Mouse (Mus musculus): ENCODE data around the gene Fos.
A peak's percentile ranks its signal among the peaks of the same experiment; 100 is the strongest.

Gene Fos

DNA sequence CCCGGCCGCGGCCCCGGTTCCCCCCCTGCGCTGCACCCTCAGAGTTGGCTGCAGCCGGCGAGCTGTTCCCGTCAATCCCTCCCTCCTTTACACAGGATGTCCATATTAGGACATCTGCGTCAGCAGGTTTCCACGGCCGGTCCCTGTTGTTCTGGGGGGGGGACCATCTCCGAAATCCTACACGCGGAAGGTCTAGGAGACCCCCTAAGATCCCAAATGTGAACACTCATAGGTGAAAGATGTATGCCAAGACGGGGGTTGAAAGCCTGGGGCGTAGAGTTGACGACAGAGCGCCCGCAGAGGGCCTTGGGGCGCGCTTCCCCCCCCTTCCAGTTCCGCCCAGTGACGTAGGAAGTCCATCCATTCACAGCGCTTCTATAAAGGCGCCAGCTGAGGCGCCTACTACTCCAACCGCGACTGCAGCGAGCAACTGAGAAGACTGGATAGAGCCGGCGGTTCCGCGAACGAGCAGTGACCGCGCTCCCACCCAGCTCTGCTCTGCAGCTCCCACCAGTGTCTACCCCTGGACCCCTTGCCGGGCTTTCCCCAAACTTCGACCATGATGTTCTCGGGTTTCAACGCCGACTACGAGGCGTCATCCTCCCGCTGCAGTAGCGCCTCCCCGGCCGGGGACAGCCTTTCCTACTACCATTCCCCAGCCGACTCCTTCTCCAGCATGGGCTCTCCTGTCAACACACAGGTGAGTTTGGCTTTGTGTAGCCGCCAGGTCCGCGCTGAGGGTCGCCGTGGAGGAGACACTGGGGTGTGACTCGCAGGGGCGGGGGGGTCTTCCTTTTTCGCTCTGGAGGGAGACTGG is at the start of gene Fos:
Gene Fos, plus strand, starts transcription at position 410 of the 817 bp plus-strand sequence.
- DNase-seq = peak; percentile 85

GRCm38 (mm10) chr12:85425721-85426120 is 48.0 kb upstream of the Fos start:
- DNase-seq = no peak

DNA sequence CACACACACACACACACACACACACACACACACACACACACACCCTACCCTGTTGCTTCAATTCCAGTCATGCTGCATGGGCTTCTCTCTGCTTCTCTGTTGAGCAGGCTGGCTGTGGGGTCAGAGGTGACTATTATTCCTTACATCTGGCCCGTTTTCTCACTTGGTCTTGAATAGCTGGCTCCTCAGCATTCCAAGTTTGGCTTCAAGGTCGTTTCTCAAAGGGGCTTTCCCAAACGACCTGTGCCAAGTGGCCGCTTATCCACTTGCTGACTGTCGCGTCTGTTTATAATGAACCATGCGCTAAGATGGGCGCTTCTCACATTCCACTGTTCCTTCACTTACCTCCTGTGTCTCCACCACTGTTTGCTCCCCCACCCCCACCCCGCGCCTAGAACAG is 47.6 kb upstream of the Fos start:
- DNase-seq = no peak

DNA sequence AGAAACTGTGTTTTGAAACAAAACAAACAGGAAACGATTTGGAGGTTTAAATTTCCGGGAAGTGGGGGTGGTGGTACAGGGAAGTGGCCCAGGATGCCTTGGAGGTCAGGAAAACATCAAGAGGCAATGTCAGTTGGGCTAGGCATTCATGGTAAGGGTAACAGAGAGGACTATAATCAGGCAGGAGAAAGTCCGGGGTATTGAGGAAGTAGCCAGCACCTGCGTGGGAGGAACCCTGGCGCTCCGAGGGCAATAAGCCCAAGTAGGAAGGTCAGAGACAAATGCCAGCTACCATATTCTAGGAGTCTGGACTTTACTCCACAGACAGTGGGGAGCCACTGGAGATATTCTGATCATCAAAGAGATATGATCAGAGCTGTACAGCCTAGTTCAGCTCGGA is 45.9 kb upstream of the Fos start:
- no peak for DNase-seq

DNA sequence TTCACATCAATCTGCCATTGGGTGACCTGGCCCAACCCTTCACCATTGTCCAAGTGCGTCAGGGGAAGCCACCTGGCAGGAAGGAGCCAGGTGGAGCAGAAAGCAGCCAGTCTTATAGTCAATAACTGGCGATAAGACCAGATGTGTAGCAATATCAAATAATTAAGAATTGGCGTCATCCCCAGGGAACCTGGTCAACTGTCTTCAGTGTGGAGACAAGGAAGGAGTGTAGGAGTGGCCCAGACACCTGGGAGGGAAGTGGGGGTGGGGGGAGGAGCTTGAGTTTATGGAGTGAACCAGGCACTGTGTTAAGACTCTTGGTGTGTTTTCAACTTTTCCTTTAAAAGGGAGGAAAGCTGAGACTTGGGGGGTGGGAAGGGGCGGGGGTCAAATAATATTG is 43.7 kb upstream of the Fos start:
- DNase-seq = no peak

- no peak for DNase-seq
These were observed 43.3 kb upstream of the Fos start for GRCm38 (mm10) chr12:85430434-85430833.

DNA sequence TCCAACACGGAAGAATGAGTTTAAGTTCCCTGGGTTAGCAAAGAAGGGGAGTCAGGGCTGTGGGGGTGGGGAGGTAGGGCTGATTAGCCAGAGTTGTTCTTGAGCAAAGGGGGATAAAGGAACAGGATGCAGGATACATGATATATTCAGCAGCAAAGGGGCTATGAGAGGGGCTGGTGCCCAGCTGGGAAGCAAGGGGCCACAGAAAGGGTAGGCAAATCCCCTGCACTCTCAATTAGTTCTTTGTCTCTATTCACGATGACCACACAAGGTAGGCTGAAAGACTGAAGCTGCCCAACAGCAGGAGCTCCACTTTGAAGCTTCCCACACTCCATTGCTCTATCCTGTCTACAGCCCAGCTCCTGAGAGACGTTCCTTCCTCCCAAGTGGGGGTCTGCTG is 39.8 kb upstream of the Fos start:
- DNase-seq = no peak

DNA sequence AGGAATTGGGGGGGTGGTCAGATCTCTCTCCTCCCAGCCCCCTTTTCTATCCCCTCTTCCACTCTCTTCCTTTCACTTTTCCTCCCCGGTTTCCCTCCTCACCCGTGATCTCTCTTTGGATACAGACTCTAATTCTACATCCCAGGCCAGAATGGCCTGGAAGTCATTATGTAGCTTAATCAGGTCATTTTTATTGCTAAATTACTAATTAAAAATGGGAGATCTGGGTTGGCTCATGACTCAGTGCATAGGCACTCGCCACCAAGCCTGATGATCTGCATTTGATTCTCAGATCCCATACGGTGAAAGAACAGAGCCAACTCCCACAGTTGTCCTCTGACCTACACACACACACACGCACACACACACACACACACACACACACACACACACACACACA is 39.2 kb upstream of the Fos start:
- no peak for DNase-seq

GRCm38 (mm10) chr12:85436021-85436621 is 37.6 kb upstream of the Fos start:
- DNase-seq = no peak

GRCm38 (mm10) chr12:85437172-85437876 is 36.4 kb upstream of the Fos start:
- DNase-seq = no peak

DNA sequence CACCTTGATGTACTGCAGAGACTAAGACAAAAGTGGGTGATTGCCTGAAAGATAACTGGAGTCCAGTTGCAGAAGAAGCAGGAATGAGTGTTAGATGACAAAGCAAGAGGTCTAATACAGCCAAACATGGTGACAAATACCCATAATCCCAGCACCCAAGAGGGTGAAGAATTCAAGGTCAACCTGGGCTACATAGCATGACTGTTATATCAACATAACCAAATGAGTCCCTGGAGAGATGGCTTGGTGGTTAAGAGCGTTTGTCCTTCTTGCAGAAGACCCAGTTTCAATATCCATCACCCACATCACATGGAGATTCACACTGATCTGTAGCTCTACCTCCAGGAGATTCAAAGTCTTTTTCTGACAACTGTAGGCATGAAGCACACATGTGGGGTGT is 30.2 kb upstream of the Fos start:
- no peak for DNase-seq

DNA sequence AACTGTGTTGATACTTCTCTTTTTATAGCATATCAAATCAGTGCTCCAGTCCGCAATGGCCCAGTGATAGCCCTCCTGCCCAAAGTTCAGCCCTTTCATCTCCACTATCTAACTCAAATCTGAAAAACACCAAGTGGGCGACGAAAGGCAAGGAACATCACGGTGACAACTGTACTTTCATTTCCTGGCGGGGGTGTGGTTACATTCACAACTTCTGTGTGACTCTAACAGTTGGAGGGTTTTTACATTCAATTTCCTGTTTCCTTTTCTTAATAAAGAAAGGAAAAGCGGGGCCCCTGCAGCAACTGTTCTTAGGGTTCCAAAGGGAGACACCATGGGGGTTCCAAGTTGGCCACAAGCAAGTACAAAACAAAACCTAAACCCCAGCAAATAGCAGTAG is 29.0 kb upstream of the Fos start:
- no peak for DNase-seq

DNA sequence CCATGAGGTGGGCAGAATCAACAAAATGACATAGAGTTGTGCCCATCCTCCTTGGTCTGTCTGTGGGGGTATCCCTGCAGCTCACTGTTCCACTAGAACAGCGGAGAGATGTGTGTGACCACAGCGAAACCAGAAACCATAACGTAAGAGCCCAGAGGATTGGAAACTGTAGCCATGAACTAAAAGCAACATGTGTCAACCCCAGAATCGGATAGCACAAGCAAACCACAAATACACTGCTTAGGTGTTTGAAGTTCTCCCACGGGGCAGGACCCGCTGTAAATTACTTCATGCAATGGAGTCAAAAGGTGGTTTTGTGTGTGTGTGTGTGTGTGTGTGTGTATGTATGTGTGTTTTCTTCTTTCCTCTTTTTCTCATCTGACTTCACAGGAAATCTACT is 26.7 kb upstream of the Fos start:
- no peak for DNase-seq

DNA sequence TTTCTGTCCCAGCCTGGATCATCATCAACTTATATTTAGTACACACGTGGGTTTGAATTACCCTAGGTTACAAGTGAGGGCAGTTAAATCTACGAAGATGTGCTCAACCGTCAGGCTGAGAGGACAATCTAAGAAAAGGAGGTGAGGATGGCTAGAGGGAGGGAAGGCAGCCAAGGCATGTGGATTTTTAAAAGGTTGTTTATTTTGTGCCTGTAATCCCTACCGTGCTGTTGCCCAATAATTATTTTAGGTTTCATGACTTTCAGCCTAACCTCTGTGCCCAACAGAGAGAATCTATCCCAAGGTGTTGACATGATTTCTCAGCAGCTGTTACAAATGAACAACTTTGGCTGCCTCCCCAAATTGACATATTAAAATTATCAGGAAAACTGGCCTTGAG is 26.2 kb upstream of the Fos start:
- DNase-seq = no peak

- no peak for DNase-seq
These were observed 24.2 kb upstream of the Fos start for GRCm38 (mm10) chr12:85449478-85449877.

GRCm38 (mm10) chr12:85451693-85452491 is 21.8 kb upstream of the Fos start:
- DNase-seq = no peak

DNA sequence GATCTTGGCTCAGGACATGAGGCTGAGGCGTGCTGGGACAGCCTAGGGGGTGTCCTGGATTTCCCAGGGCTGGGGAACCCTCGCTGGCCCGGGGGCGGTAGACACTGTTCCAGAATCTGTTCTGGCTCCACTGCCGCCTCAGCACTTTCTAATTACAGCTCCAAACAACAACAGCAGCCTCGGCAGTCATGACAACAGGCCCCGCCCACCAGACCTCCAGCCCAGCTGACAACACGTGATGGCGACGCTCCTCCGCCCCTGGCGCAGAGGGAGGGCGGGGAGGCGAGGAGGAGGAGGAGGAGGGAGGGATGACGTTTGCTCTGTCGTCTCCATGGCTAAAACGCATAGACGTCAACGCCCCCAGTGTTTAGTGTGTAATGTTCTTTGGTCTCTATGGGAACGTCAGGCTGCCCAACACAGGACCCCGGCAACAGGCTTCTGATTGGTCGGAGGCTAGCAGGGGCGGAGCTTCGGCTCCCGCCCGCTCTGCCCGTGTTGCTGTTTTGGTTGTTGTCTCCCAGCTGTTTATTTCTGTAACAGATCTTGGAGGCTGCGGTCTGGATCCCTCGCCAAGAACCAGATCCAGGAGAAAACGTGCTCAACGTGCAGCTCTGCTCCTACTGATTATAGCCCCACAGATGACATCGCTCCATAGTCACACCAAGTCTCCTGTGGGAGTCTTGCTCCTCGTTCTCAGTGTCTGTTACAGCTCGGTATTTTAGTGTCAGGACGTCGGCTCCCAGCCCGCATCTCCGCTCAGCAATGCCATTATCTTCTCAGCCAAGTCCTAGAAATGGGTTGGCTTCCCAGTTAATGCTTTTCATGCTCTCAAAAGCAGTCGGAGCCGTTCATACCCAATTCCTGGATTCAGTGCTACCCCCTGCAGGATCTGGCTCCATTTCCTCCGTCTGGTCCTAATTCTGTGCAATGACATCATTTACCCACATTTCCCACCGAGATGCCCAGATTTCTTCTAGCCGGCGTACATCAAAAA is 18.3 kb upstream of the Fos start:
- peak; percentile 95 for DNase-seq

DNA sequence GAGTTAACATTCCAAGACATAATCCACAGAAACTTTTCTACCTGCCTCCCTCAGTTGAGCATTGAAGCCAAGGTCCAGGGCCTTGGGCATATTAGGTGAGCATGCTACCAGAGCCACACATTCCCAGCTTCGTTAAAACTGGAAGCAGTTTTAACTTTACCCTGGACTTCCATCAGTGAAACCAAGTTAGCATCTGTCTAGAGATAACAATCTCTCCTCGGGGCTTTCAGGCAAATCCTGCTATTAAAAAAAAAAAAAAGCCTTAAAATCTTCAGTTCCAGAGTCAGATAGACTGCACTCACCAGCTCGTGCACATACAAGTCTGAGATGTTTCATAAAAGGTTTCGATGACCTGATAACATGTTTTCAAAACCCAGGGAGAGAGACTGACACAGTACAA is 17.4 kb upstream of the Fos start:
- no peak for DNase-seq

DNA sequence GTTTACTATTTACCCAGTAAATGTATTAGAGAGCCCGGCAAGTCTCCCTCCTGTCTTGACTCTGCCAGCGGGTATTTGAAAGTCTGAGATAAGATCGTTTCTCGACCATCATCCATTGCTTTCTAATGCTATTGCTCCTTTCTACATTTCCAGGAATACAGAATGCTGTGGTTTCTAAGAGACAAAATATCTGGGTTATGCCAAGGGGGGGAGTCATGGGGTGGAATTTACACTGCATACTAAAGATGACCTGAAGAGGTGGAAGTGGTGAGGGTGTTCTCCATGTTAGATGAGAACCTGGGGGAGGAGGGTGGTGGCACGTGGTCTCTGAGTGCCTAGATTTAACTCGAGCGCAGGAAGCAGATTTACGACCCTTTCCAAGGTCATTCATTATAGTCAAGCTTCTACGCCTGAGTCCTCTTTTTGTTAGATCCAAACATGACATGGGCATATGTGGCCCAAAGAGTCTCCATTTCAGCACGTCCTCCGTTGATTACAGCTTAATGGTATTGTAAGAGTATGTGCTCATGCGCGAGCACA is 16.7 kb upstream of the Fos start:
- DNase-seq = no peak

- DNase-seq = no peak
These were observed 13.9 kb upstream of the Fos start for GRCm38 (mm10) chr12:85459820-85460219.

- DNase-seq = no peak
These were observed 11.6 kb upstream of the Fos start for GRCm38 (mm10) chr12:85461913-85462663.

Data from liver (tissue).